Mouse (Mus musculus) CH12.LX (cell line): Measurements from ENCODE around the gene Grm8.

Experiments used
- CTCF ChIP-seq, 2 experiments: IDR thresholded peaks in 1 of 2; conservative IDR thresholded peaks in 1 of 2; 2 replicates each; pipeline ENCODE4 v1.5.1; 2011 to 2012; ENCODE audit warnings: low read depth in 2 of 2, low read length in 2 of 2, improper control_type of control experiment in 1 of 2, inconsistent platforms in 1 of 2, mild to moderate bottlenecking in 1 of 2, moderate library complexity in 1 of 2
- E2F4 ChIP-seq: IDR thresholded peaks from 2 replicates; pipeline ENCODE4 v1.6.1; 2011; ENCODE audit warnings: low read depth, low read length, improper control_type of control experiment; ENCODE audit not compliant: insufficient replicate concordance
- EP300 ChIP-seq: IDR thresholded peaks from 2 replicates; pipeline ENCODE4 v1.6.1; 2011; ENCODE audit warnings: low read length, improper control_type of control experiment
- ETS1 ChIP-seq: conservative IDR thresholded peaks from 2 replicates; pipeline ENCODE4 v1.6.1; 2012; ENCODE audit warnings: low read depth, mild to moderate bottlenecking, inconsistent platforms, low read length, improper control_type of control experiment, moderate library complexity
- MAX ChIP-seq: IDR thresholded peaks from 2 replicates; pipeline ENCODE4 v1.6.1; 2011; ENCODE audit warnings: low read length, improper control_type of control experiment
- MXI1 ChIP-seq: IDR thresholded peaks from 2 replicates; pipeline ENCODE4 v1.6.1; 2011; ENCODE audit warnings: mild to moderate bottlenecking, low read depth, low read length, improper control_type of control experiment
- MYC ChIP-seq: IDR thresholded peaks from 2 replicates; pipeline ENCODE4 v1.6.1; 2011; ENCODE audit warnings: low read depth, mild to moderate bottlenecking, improper control_type of control experiment, low read length
- NELFE ChIP-seq: IDR thresholded peaks from 2 replicates; pipeline ENCODE4 v1.6.1; 2011; ENCODE audit warnings: low read depth, low read length, improper control_type of control experiment
- POLR2A ChIP-seq: IDR thresholded peaks from 2 replicates; pipeline ENCODE4 v1.6.1; 2011; ENCODE audit warnings: low read depth, mild to moderate bottlenecking, improper control_type of control experiment, low read length
- RCOR1 ChIP-seq: conservative IDR thresholded peaks from 2 replicates; pipeline ENCODE4 v1.6.1; 2012; ENCODE audit warnings: low read depth, mild to moderate bottlenecking, inconsistent platforms, low read length, improper control_type of control experiment
- SIN3A ChIP-seq: IDR thresholded peaks from 2 replicates; pipeline ENCODE4 v1.6.1; 2012; ENCODE audit warnings: low read length, improper control_type of control experiment, inconsistent platforms
- TBP ChIP-seq: conservative IDR thresholded peaks from 2 replicates; pipeline ENCODE4 v1.6.1; 2011; ENCODE audit warnings: low read depth, low read length, improper control_type of control experiment
- USF1 ChIP-seq: IDR thresholded peaks from 2 replicates; pipeline ENCODE4 v1.6.1; 2014; ENCODE audit warnings: low read depth, mild to moderate bottlenecking, inconsistent platforms, low read length, improper control_type of control experiment
- ZC3H11A ChIP-seq: IDR thresholded peaks from 2 replicates; pipeline ENCODE4 v1.6.1; 2012; ENCODE audit warnings: low read depth, mild to moderate bottlenecking, inconsistent platforms, low read length, improper control_type of control experiment

DNA sequence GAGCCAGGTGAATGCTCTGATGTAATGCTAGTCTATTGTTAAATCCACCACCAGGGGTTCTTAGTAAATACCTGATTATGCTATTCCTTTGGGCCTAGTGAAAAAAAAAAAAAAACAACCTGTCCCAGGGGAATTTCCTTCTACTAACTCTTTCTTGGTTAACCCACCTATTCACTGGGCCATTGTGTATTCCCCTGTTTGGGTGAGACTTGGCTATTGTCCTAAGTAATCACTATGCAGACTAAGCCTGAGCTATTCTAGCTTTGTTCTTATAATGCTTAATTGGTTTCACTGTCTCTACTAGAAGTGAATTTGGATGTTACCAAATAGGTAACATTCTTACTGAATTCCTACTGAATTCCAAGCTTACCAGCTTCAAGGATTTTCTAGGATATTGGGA, 872.4 kb downstream of the Grm8 start:
- TF ChIP-seq E2F4 (no peak), TBP (no peak), CTCF (conservative IDR thresholded peaks at IDR 0.05 in 1 of 2, IDR thresholded peaks at IDR 0.05 in 1 of 2; ENCODE audit: low read depth in 2 of 2, low read length in 2 of 2) (no peak), EP300 (no peak), POLR2A (no peak), USF1 (no peak), MAX (no peak), SIN3A (no peak), RCOR1 (no peak), MXI1 (no peak), MYC (no peak), ZC3H11A (no peak), ETS1 (no peak), NELFE (no peak)
